Mouse (Mus musculus): Measurements from ENCODE around the gene Snx29. TPM values are rescaled to one million over a fixed set of nuclear protein-coding genes. Genes with fewer than 3 reads are reported as not detected.
A peak's percentile ranks its signal among the peaks of the same experiment; 100 is the strongest.
"Not testable (repeated sequence)": the region's sequence is repeated elsewhere in the genome, so short reads cannot be mapped to it uniquely, and the experiment has no call there.

Snx29 gene
- total and polyA plus RNA-seq, 3 experiments = 1.2 to 3.2 (median 3.1) TPM

- TF ChIP-seq BHLHE40 (IDR thresholded peaks at IDR 0.05; ENCODE audit: low read depth, low read length) = peak; percentile 87
- TF ChIP-seq ELF1 (IDR thresholded peaks at IDR 0.05; ENCODE audit: low read depth, low read length) = peak; percentile 51
- no peak for TF ChIP-seq ZC3H11A (IDR thresholded peaks at IDR 0.05; ENCODE audit: low read depth, low read length)
- TF ChIP-seq IRF4 (IDR thresholded peaks at IDR 0.05; ENCODE audit: low read depth, low read length) = peak; percentile 100
- no peak for TF ChIP-seq CTCF (conservative IDR thresholded peaks at IDR 0.05 in 1 of 2, IDR thresholded peaks at IDR 0.05 in 1 of 2; ENCODE audit: low read depth in 2 of 2, low read length in 2 of 2)
- TF ChIP-seq ZMIZ1 (IDR thresholded peaks at IDR 0.05; ENCODE audit: low read depth, low read length) = no peak
- no peak for TF ChIP-seq POLR2AphosphoS2 (IDR thresholded peaks at IDR 0.05; ENCODE audit: low read depth, low read length)
- 0 out of 2 replicates have a peak, but pooled peaks have one; percentile 54 for TF ChIP-seq E2F4 (IDR thresholded peaks at IDR 0.05; ENCODE audit: insufficient replicate concordance, low read depth, low read length)
- TF ChIP-seq SIN3A (IDR thresholded peaks at IDR 0.05; ENCODE audit: low read length) = peak; percentile 84
- TF ChIP-seq MAFK (IDR thresholded peaks at IDR 0.05; ENCODE audit: insufficient replicate concordance, low read length) = peak; percentile 99
- no peak for TF ChIP-seq USF1 (IDR thresholded peaks at IDR 0.05; ENCODE audit: low read depth, low read length)
- TF ChIP-seq TCF12 (IDR thresholded peaks at IDR 0.05; ENCODE audit: low read depth, low read length) = peak; percentile 87
- peak; percentile 83 for TF ChIP-seq CHD2 (IDR thresholded peaks at IDR 0.05; ENCODE audit: low read length)
- TF ChIP-seq POLR2A (IDR thresholded peaks at IDR 0.05; ENCODE audit: low read depth, low read length) = no peak
- TF ChIP-seq PAX5 (IDR thresholded peaks at IDR 0.05; ENCODE audit: low read length) = no peak
- peak; percentile 58 for TF ChIP-seq HCFC1 (IDR thresholded peaks at IDR 0.05; ENCODE audit: low read depth, low read length)
- TF ChIP-seq GABPA (IDR thresholded peaks at IDR 0.05; ENCODE audit: insufficient replicate concordance, low read depth, low read length) = no peak
- TF ChIP-seq NRF1 (IDR thresholded peaks at IDR 0.05; ENCODE audit: low read depth, low read length) = no peak
- no peak for TF ChIP-seq SMC3 (IDR thresholded peaks at IDR 0.05; ENCODE audit: low read depth, low read length)
Observed at GRCm38 (mm10) chr16:11285949-11286348, 36.8 kb upstream of the Snx29 start (continued).

GRCm38 (mm10) chr16:11288873-11289272, 33.8 kb upstream of the Snx29 start:
- H3K36me3 ChIP-seq (replicated peaks in 1 of 2; ENCODE audit: control insufficient read depth in 1 of 2, insufficient read depth in 1 of 2, low read length in 1 of 2); H3K4me2 ChIP-seq (ENCODE audit: insufficient read depth, low read depth, poor library complexity, severe bottlenecking); H3K4me3 ChIP-seq (replicated peaks in 1 of 3; ENCODE audit: low read depth in 2 of 3, low read length in 2 of 3, poor library complexity in 1 of 3); H3K9ac ChIP-seq (ENCODE audit: insufficient read depth, low read depth); dilution Hi-C loops (cut with MboI; ENCODE audit: extremely low pct_ligation_motif_present, extremely low pct_unique_long_range_greater_than_20kb, low sequenced_read_pairs); H3K79me2 ChIP-seq (replicated peaks; ENCODE audit: control insufficient read depth, extremely low read depth, insufficient read depth, poor library complexity, severe bottlenecking); in situ Hi-C loops (cut with MboI; ENCODE audit: low pct_ligation_motif_present, low pct_unique_long_range_greater_than_20kb, low sequenced_read_pairs); DNase-seq (ENCODE audit: extremely low read depth); H3K27ac ChIP-seq (ENCODE audit: insufficient read depth, low read depth); H3K27me3 ChIP-seq (replicated peaks): not testable (repeated sequence)
- H3K4me1 ChIP-seq (ENCODE audit: control insufficient read depth in 1 of 2, insufficient read depth in 2 of 2) = peaks cover 12 to 42% of the 10 kb centered on the region in 2 experiments
- TF ChIP-seq ZNF384 (IDR thresholded peaks at IDR 0.05; ENCODE audit: low read depth, low read length) = peak; percentile 56; the same call in 1 of the 2 replicates
- peaks cover 20% of the 10 kb centered on the region for H3K9me3 ChIP-seq (replicated peaks; ENCODE audit: low read length)

- H3K4me3 ChIP-seq (replicated peaks in 1 of 3; ENCODE audit: low read depth in 2 of 3, low read length in 2 of 3, poor library complexity in 1 of 3); H3K27ac ChIP-seq (ENCODE audit: insufficient read depth, low read depth); H3K9me3 ChIP-seq (replicated peaks; ENCODE audit: low read length); DNase-seq (ENCODE audit: extremely low read depth); dilution Hi-C loops (cut with MboI; ENCODE audit: extremely low pct_ligation_motif_present, extremely low pct_unique_long_range_greater_than_20kb, low sequenced_read_pairs); H3K79me2 ChIP-seq (replicated peaks; ENCODE audit: control insufficient read depth, extremely low read depth, insufficient read depth, poor library complexity, severe bottlenecking); H3K9ac ChIP-seq (ENCODE audit: insufficient read depth, low read depth); H3K4me2 ChIP-seq (ENCODE audit: insufficient read depth, low read depth, poor library complexity, severe bottlenecking); H3K36me3 ChIP-seq (replicated peaks in 1 of 2; ENCODE audit: control insufficient read depth in 1 of 2, insufficient read depth in 1 of 2, low read length in 1 of 2); H3K27me3 ChIP-seq (replicated peaks): not testable (repeated sequence)
- in situ Hi-C loops (cut with MboI; ENCODE audit: low pct_ligation_motif_present, low pct_unique_long_range_greater_than_20kb, low sequenced_read_pairs) = loop anchor here (5.0 kb wide), 1 partner anchor 258 kb away; no protein-coding TSS in a partner anchor
- peaks cover 0 to 20% of the 10 kb centered on the region in 2 experiments; a peak in 2 of 4 replicates for H3K4me1 ChIP-seq (ENCODE audit: control insufficient read depth in 1 of 2, insufficient read depth in 2 of 2)
Observed at GRCm38 (mm10) chr16:11295583-11295982, 27.1 kb upstream of the Snx29 start.

Measured in CH12.LX (cell line).